Mouse (Mus musculus): ENCODE data around the gene Mc1r. TPM values are rescaled to one million over a fixed set of nuclear protein-coding genes. Genes with fewer than 3 reads are reported as not detected.

Gene Mc1r
- polyA plus RNA-seq, 1 experiment from 2014 or later: not detected

GRCm38 (mm10) chr8:123422056-123422780, 15.3 kb downstream of the Mc1r start:
- no peaks in the 10 kb centered on the region for H3K36me3 ChIP-seq (ENCODE audit: control insufficient read depth, insufficient read depth)
- peak overlapping the region; percentile 25 for H3K4me3 ChIP-seq (ENCODE audit: low read depth, low read length)
- no peak overlapping the region for H3K27ac ChIP-seq (ENCODE audit: low read depth, low read length)
- H3K4me1 ChIP-seq (replicated peaks; ENCODE audit: control insufficient read depth, insufficient read depth, low read length): no peaks in the 10 kb centered on the region
- ATAC-seq: peak; percentile 58; the same call in 1 of the 2 replicates
- H3K9ac ChIP-seq (ENCODE audit: low read depth, low read length): no peak overlapping the region
- H3K27me3 ChIP-seq (replicated peaks; ENCODE audit: control insufficient read depth, insufficient read depth, low read length): no peaks in the 10 kb centered on the region
- WGBS: 4% methylated on average over 17 of the region's 17 CpGs
- H3K4me2 ChIP-seq (replicated peaks; ENCODE audit: low read depth): peak overlapping the region; percentile 58
- peaks cover under 1% of the 10 kb centered on the region; the same call in 1 of the 2 replicates for H3K9me3 ChIP-seq (ENCODE audit: control insufficient read depth)
- TF ChIP-seq CTCF (IDR thresholded peaks at IDR 0.05; ENCODE audit: low read depth): peak; percentile 77

GRCm38 (mm10) chr8:123422781-123423159, 15.9 kb downstream of the Mc1r start:
- Histone ChIP-seq H3K9me3 (ENCODE audit: control insufficient read depth) (peaks cover 6% of the 10 kb centered on the region; the same call in 1 of the 2 replicates), H3K4me3 (ENCODE audit: low read depth, low read length) (no peak overlapping the region), H3K4me2 (replicated peaks; ENCODE audit: low read depth) (peak overlapping the region; percentile 58), H3K36me3 (ENCODE audit: control insufficient read depth, insufficient read depth) (no peaks in the 10 kb centered on the region), H3K4me1 (replicated peaks; ENCODE audit: control insufficient read depth, insufficient read depth, low read length) (no peaks in the 10 kb centered on the region), H3K27ac (ENCODE audit: low read depth, low read length) (no peak overlapping the region), H3K9ac (ENCODE audit: low read depth, low read length) (no peak overlapping the region), H3K27me3 (replicated peaks; ENCODE audit: control insufficient read depth, insufficient read depth, low read length) (no peaks in the 10 kb centered on the region)
- 11% methylated on average over 3 of the region's 3 CpGs for WGBS
- no peak for ATAC-seq
- TF ChIP-seq CTCF (IDR thresholded peaks at IDR 0.05; ENCODE audit: low read depth): no peak

DNA sequence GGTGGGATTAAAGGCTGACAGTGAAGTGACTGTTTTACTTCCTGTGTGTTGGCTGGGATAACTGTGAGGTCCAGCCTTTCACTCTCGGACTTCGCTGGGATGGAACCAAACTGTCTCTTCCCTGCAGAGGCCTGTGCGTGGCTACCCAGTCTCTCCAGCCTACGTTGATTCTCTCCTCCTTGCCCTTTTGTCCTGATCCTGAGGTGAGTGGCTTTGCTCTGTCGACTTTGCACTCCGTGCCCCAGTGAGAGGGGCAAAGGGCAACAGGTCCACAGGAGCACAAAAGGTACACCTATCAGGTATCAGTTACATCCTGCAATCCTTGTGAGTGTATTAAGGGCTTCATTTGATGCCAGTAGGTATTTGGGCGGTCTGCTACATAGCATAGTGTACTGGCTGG, 16.5 kb downstream of the Mc1r start, which contains the start of gene Def8:
Gene Def8, plus strand, starts transcription at position 87 of the 400 bp plus-strand sequence.
- WGBS: 66% methylated on average over 7 of the region's 7 CpGs
- Histone ChIP-seq H3K36me3 (ENCODE audit: control insufficient read depth, insufficient read depth) (no peaks in the 10 kb centered on the region), H3K9ac (ENCODE audit: low read depth, low read length) (no peak within 1 kb of the TSS), H3K27ac (ENCODE audit: low read depth, low read length) (no peak within 1 kb of the TSS), H3K4me1 (replicated peaks; ENCODE audit: control insufficient read depth, insufficient read depth, low read length) (no peaks in the 10 kb centered on the region), H3K4me3 (ENCODE audit: low read depth, low read length) (peak within 1 kb of the TSS; percentile 25), H3K9me3 (ENCODE audit: control insufficient read depth) (peaks cover 12% of the 10 kb centered on the region; the same call in 1 of the 2 replicates), H3K27me3 (replicated peaks; ENCODE audit: control insufficient read depth, insufficient read depth, low read length) (no peaks in the 10 kb centered on the region), H3K4me2 (replicated peaks; ENCODE audit: low read depth) (peak within 1 kb of the TSS; percentile 58)
- no peak for TF ChIP-seq CTCF (IDR thresholded peaks at IDR 0.05; ENCODE audit: low read depth)
- 0 out of 2 replicates have a peak, but pooled peaks have one; percentile 29 for ATAC-seq

DNA sequence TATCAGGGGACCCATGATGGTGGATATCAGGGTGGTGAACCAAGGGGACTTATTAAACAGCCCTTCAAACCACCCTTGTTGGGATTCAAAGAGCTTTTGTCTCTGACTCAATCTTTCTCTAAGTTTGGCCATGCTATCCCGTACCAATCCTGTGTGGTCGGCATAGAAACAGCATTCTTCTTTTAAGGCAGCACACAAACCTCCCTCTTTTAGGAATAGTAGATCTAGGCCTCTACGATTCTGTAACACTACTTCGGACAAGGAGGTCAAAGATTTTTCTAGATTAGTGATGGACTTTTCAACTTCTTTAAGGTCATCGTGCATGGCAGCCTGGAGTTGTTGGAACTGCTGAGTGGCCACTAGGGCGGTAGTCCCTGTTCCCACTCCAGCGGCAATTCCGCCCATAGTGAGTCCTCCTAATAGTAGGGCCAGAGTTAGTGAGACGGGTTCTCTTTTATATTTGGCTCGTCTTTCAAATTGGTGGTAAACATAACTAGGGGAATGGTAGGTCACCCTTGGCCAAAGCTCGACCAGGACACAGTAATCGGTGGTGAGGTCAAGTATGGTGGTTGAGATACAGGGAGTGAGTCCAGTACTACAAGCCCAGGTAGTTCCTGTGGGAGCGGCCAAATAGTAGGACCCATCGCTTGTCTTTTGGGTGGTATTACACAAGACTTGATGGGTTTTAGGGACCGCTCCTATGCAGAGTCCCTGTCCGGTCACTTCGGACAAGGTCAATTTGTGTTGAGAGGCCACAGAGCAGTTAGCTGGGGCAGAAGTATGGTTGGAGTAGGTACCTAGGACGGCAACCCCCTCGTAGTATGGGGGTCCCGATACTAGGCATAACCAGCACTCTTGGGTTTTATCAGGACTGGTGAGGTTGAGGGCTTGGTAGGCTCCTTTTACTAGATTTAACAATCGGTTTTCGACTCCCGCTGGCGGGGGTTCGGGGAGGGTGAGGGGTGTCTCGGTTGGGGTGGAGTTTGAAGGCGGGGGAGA, 19.9 kb downstream of the Mc1r start:
- Histone ChIP-seq H3K27ac (ENCODE audit: low read depth, low read length) (no peak overlapping the region), H3K4me3 (ENCODE audit: low read depth, low read length) (no peak overlapping the region), H3K9ac (ENCODE audit: low read depth, low read length) (no peak overlapping the region), H3K4me1 (replicated peaks; ENCODE audit: control insufficient read depth, insufficient read depth, low read length) (no peaks in the 10 kb centered on the region), H3K9me3 (ENCODE audit: control insufficient read depth) (peaks cover 24% of the 10 kb centered on the region; the same call in 1 of the 2 replicates), H3K4me2 (replicated peaks; ENCODE audit: low read depth) (no peak overlapping the region), H3K27me3 (replicated peaks; ENCODE audit: control insufficient read depth, insufficient read depth, low read length) (no peaks in the 10 kb centered on the region), H3K36me3 (ENCODE audit: control insufficient read depth, insufficient read depth) (no peaks in the 10 kb centered on the region)
- ATAC-seq: no peak
- 97% methylated on average over 27 of the region's 27 CpGs for WGBS
- TF ChIP-seq CTCF (IDR thresholded peaks at IDR 0.05; ENCODE audit: low read depth): no peak

DNA sequence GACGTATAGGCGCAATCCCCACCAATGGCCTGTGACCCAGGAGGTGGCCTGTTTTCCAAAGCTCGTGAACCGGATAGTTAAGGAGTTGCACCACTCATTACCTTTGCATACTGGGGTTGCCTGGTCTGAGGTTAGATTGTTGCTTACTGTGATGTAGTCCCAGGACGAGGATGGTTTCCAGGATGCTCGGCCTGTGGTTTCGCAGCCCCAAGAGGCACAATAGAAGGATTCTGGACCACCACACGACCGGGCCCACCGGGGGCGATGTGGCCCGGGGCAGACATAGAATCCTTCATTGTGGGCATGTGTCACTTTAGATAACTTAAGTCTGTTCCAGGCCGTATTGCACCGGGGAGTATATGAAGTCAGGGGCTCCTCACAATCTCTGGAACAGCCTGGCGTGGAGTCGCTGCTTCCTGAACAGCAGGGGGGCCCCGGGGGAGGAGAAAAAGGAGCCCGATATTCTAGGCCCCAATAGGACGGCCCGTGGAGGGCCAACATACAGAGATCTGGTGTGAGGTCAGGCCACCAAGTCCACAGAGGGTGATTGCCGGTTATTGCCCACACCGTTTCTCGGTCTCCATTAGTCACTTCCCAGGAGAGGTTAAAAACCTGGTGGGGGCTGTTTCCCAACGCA, 20.9 kb downstream of the Mc1r start:
- Histone ChIP-seq H3K4me3 (ENCODE audit: low read depth, low read length) (no peak overlapping the region), H3K27ac (ENCODE audit: low read depth, low read length) (no peak overlapping the region), H3K9ac (ENCODE audit: low read depth, low read length) (no peak overlapping the region), H3K4me1 (replicated peaks; ENCODE audit: control insufficient read depth, insufficient read depth, low read length) (no peaks in the 10 kb centered on the region), H3K36me3 (ENCODE audit: control insufficient read depth, insufficient read depth) (no peaks in the 10 kb centered on the region), H3K9me3 (ENCODE audit: control insufficient read depth) (peaks cover 27% of the 10 kb centered on the region; the same call in 1 of the 2 replicates), H3K27me3 (replicated peaks; ENCODE audit: control insufficient read depth, insufficient read depth, low read length) (no peaks in the 10 kb centered on the region), H3K4me2 (replicated peaks; ENCODE audit: low read depth) (no peak overlapping the region)
- ATAC-seq: no peak
- WGBS: 97% methylated on average over 24 of the region's 24 CpGs
- no peak for TF ChIP-seq CTCF (IDR thresholded peaks at IDR 0.05; ENCODE audit: low read depth)

Data from intestine, postnatal 0 days (tissue).